Mouse (Mus musculus) myocyte (in vitro differentiated cells): ENCODE results near the gene Pcdh7. TPM values are rescaled to one million over a fixed set of nuclear protein-coding genes. Genes with fewer than 3 reads are reported as not detected.

Experiments
- H3K27me3 ChIP-seq: one replicate; pipeline ENCODE4 v1.6.1; 2011; ENCODE audit not compliant: control insufficient read depth, insufficient read depth, insufficient read length
- H3K36me3 ChIP-seq: one replicate; pipeline ENCODE4 v1.6.1; 2011; ENCODE audit not compliant: control insufficient read depth, insufficient read depth
- H3K4me2 ChIP-seq: one replicate; pipeline ENCODE4 v1.6.1; 2011; ENCODE audit warnings: low read depth, control low read depth
- H3K4me3 ChIP-seq: one replicate; pipeline ENCODE4 v1.5.1; 2011; ENCODE audit warnings: mild to moderate bottlenecking, control low read depth, moderate library complexity
- H3K79me2 ChIP-seq: one replicate; pipeline ENCODE4 v1.6.1; 2011; ENCODE audit not compliant: control insufficient read depth, insufficient read depth
- H3ac ChIP-seq: one replicate; pipeline ENCODE4 v1.6.1; 2011; ENCODE audit not compliant: control insufficient read depth, insufficient read length
- CEBPB ChIP-seq: IDR thresholded peaks from 2 replicates; pipeline ENCODE4 v1.6.1; 2011; ENCODE audit warnings: mild to moderate bottlenecking, moderate library complexity; ENCODE audit not compliant: poor library complexity, insufficient read depth, severe bottlenecking
- E2F4 ChIP-seq: IDR thresholded peaks from one replicate; pipeline ENCODE4 v1.6.1; 2011; ENCODE audit warnings: mild to moderate bottlenecking, control low read depth, moderate library complexity; ENCODE audit not compliant: insufficient read depth
- MAX ChIP-seq: IDR thresholded peaks from one replicate; pipeline ENCODE4 v1.6.1; 2011; ENCODE audit warnings: low read depth, mild to moderate bottlenecking, control low read depth
- MYOD1 ChIP-seq, 3 experiments: IDR thresholded peaks; one replicate each; pipeline ENCODE4 v1.6.1; 2011; ENCODE audit warnings: control low read depth in 2 of 3, low read depth in 2 of 3, mild to moderate bottlenecking in 2 of 3, moderate library complexity in 1 of 3; ENCODE audit not compliant: insufficient read length in 2 of 3, control insufficient read depth in 1 of 3
- MYOG ChIP-seq, 3 experiments: IDR thresholded peaks; one replicate each; pipeline ENCODE4 v1.6.1; 2011; ENCODE audit warnings: control low read depth in 2 of 3, low read depth in 2 of 3, mild to moderate bottlenecking in 2 of 3; ENCODE audit not compliant: insufficient read length in 2 of 3, control insufficient read depth in 1 of 3, insufficient read depth in 1 of 3
- POLR2A ChIP-seq: IDR thresholded peaks from one replicate; pipeline ENCODE4 v1.6.1; 2011; ENCODE audit warnings: low read depth, mild to moderate bottlenecking, control low read depth, moderate library complexity; ENCODE audit not compliant: insufficient read length
- POLR2AphosphoS2 ChIP-seq: IDR thresholded peaks from one replicate; pipeline ENCODE4 v1.6.1; 2011; ENCODE audit warnings: low read depth, control low read depth; ENCODE audit not compliant: insufficient read length
- REST ChIP-seq: IDR thresholded peaks from one replicate; pipeline ENCODE4 v1.6.1; 2011; ENCODE audit warnings: mild to moderate bottlenecking, control low read depth, moderate library complexity; ENCODE audit not compliant: insufficient read depth, insufficient read length
- SRF ChIP-seq: IDR thresholded peaks from one replicate; pipeline ENCODE4 v1.6.1; 2011; ENCODE audit warnings: low read depth; ENCODE audit not compliant: control insufficient read depth, insufficient read length
- TCF12 ChIP-seq: IDR thresholded peaks from one replicate; pipeline ENCODE4 v1.6.1; 2011; ENCODE audit warnings: mild to moderate bottlenecking, control low read depth; ENCODE audit not compliant: poor library complexity, insufficient read depth, severe bottlenecking
- TCF3 ChIP-seq: IDR thresholded peaks from one replicate; pipeline ENCODE4 v1.6.1; 2011; ENCODE audit warnings: low read depth, control low read depth; ENCODE audit not compliant: insufficient read length
- USF1 ChIP-seq: IDR thresholded peaks from one replicate; pipeline ENCODE4 v1.6.1; 2011; ENCODE audit warnings: low read depth, mild to moderate bottlenecking, control low read depth, moderate library complexity
- polyA plus RNA-seq: library from polyadenylated mRNA; unstranded; fragments of >200 nt; fragmentation: generic; extraction: Trizol; gene quantifications from one replicate; pipeline ENCODE4 v1.2.1, GENCODE M21; 2012; ENCODE audit warnings: missing spikeins

Gene Pcdh7
- polyA plus RNA-seq, 1 experiment, result 16.0 TPM

GRCm38 (mm10) chr5:57870727-57871126 lies 153.0 kb downstream of the Pcdh7 start:
- no peaks in the 10 kb centered on the region for H3K79me2 ChIP-seq
- TF ChIP-seq POLR2AphosphoS2, result no peak
- H3K36me3 ChIP-seq, result no peaks in the 10 kb centered on the region
- H3K4me2 ChIP-seq, result no peak overlapping the region
- no peak overlapping the region for H3ac ChIP-seq
- H3K4me3 ChIP-seq, result no peak overlapping the region
- H3K27me3 ChIP-seq, result no peaks in the 10 kb centered on the region

GRCm38 (mm10) chr5:57884982-57885381 lies 167.2 kb downstream of the Pcdh7 start:
- Histone ChIP-seq H3K79me2 (no peaks in the 10 kb centered on the region), H3K36me3 (no peaks in the 10 kb centered on the region), H3ac (no peak overlapping the region), H3K27me3 (no peaks in the 10 kb centered on the region), H3K4me3 (no peak overlapping the region), H3K4me2 (no peak overlapping the region)
- TF ChIP-seq POLR2A (no peak), MYOD1 (IDR thresholded peaks at IDR 0.05; ENCODE audit: control insufficient read depth in 1 of 3, insufficient read length in 2 of 3, low read depth in 2 of 3) (no peak), MYOG (IDR thresholded peaks at IDR 0.05; ENCODE audit: control insufficient read depth in 1 of 3, insufficient read depth in 1 of 3, insufficient read length in 2 of 3, low read depth in 2 of 3) (no peak), TCF12 (no peak), SRF (no peak), USF1 (no peak), E2F4 (no peak), MAX (no peak), REST (no peak)

- H3K36me3 ChIP-seq, result no peaks in the 10 kb centered on the region
- no peak overlapping the region for H3K4me3 ChIP-seq
- TF ChIP-seq POLR2AphosphoS2, result no peak
- TF ChIP-seq USF1, result no peak
- TF ChIP-seq REST, result no peak
- peak; percentile 73 to 94 (median 88) for TF ChIP-seq MYOD1 (IDR thresholded peaks at IDR 0.05; ENCODE audit: control insufficient read depth in 1 of 3, insufficient read length in 2 of 3, low read depth in 2 of 3)
- TF ChIP-seq TCF3, result peak; percentile 42
- TF ChIP-seq POLR2A, result no peak
- no peak for TF ChIP-seq SRF
- TF ChIP-seq CEBPB, result no peak
- peak; percentile 75 to 96 (median 94) for TF ChIP-seq MYOG (IDR thresholded peaks at IDR 0.05; ENCODE audit: control insufficient read depth in 1 of 3, insufficient read depth in 1 of 3, insufficient read length in 2 of 3, low read depth in 2 of 3)
- TF ChIP-seq TCF12, result peak; percentile 82
- no peak for TF ChIP-seq MAX
- TF ChIP-seq E2F4, result no peak
- H3K27me3 ChIP-seq, result no peaks in the 10 kb centered on the region
- no peak overlapping the region for H3ac ChIP-seq
- no peaks in the 10 kb centered on the region for H3K79me2 ChIP-seq
- H3K4me2 ChIP-seq, result peak overlapping the region; percentile 77
These were observed 181.3 kb downstream of the Pcdh7 start for GRCm38 (mm10) chr5:57899018-57899614.

GRCm38 (mm10) chr5:57907218-57907617 lies 189.5 kb downstream of the Pcdh7 start:
- H3K36me3 ChIP-seq, result no peaks in the 10 kb centered on the region
- no peaks in the 10 kb centered on the region for H3K79me2 ChIP-seq
- H3K27me3 ChIP-seq, result no peaks in the 10 kb centered on the region
- no peak overlapping the region for H3ac ChIP-seq
- H3K4me2 ChIP-seq, result no peak overlapping the region
- H3K4me3 ChIP-seq, result no peak overlapping the region
- TF ChIP-seq POLR2AphosphoS2 (no peak), TCF3 (no peak), E2F4 (no peak), POLR2A (no peak), CEBPB (no peak), SRF (no peak), MAX (no peak), TCF12 (no peak), REST (no peak), MYOD1 (IDR thresholded peaks at IDR 0.05; ENCODE audit: control insufficient read depth in 1 of 3, insufficient read length in 2 of 3, low read depth in 2 of 3) (no peak)

- H3ac ChIP-seq, result no peak overlapping the region
- no peaks in the 10 kb centered on the region for H3K36me3 ChIP-seq
- no peak overlapping the region for H3K4me3 ChIP-seq
- TF ChIP-seq POLR2A (no peak), MYOG (IDR thresholded peaks at IDR 0.05; ENCODE audit: control insufficient read depth in 1 of 3, insufficient read depth in 1 of 3, insufficient read length in 2 of 3, low read depth in 2 of 3) (no peak), POLR2AphosphoS2 (no peak), TCF3 (no peak), REST (no peak)
- H3K4me2 ChIP-seq, result no peak overlapping the region
- no peaks in the 10 kb centered on the region for H3K79me2 ChIP-seq
- H3K27me3 ChIP-seq, result no peaks in the 10 kb centered on the region
These were observed 203.4 kb downstream of the Pcdh7 start for GRCm38 (mm10) chr5:57921140-57921539.
